Mouse (Mus musculus) layer of hippocampus, adult 9-11 months (tissue): ENCODE results near the gene Slc23a4.
A peak's percentile ranks its signal among the peaks of the same experiment; 100 is the strongest.

Source experiments
- DNase-seq: peaks from one replicate; pipeline ENCODE4 v3.0.0; 2022

Gene Slc23a4

DNA sequence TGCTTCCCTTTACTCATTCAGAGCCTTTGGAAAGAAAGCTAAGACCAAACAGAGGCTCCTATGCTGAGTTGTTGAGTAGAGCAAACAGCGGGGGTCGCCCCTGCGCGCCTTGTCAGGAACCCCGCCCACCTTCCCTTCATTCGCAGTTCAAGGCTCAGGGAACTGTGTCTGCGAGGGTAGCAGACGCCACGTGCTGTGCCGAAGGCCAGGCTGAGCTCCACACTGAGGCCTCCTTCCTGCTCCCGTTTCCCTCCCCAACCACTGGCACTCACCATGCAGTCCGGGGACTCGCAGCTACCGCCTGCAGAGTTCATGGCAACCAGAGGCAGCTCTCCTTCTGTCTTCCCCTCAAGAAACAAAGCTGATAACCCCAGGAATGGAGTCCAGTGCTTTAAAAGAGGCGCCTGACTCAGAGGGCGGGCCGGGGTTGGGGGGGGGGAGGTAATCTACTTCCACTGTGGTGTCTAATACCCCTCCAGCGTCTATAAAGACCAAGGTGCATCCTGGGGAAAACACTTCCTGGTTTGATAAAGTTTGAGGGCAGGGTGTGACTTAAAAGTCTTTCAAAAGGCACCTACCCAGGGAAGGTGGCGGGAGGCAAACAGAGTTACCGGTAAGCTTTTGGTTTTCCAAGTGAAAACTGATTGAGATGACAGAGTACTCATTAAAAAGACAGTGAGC, at the start of gene Slc23a4:
Slc23a4 (minus strand) TSS at position 324 of the 681 bp plus-strand sequence.
- DNase-seq, result no peak

DNA sequence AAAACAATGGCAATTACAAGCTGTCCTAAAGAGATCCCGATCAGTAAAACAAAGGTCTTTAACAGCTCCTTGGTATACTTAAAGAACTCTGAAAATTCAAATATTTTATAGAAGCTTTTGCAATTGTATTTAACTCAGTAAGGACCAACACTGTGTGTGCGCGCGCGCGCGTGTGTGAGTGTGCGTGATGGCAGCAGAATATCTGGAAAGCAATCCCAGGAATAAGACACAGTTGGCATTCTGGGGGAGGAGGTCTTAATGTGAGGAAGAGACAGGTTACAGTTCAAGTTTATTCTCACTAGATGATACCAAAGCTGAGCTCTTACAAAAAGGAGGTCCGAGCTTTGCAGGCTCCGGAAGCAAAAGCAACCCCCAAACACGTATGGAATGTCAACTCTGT, 45.1 kb upstream of the Slc23a4 start:
- no peak for DNase-seq

DNA sequence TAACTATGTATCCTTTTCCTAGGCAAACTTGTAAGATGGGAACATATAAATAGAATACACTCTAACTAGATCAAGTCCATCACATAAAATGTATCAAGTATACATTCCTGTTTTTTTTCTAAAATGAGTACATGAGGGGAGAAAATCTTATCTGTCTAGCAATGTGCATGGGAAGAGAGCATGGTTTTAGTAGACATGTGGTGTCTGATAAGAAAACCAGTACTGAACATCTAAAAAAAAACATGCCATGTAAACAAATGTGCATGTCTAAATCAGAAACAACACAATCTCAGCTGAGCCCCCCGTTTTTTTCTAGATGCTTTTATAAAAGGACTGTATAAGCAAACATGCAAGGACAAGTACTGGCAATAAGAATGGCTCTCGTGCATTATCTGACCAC, 44.5 kb upstream of the Slc23a4 start:
- no peak for DNase-seq

DNA sequence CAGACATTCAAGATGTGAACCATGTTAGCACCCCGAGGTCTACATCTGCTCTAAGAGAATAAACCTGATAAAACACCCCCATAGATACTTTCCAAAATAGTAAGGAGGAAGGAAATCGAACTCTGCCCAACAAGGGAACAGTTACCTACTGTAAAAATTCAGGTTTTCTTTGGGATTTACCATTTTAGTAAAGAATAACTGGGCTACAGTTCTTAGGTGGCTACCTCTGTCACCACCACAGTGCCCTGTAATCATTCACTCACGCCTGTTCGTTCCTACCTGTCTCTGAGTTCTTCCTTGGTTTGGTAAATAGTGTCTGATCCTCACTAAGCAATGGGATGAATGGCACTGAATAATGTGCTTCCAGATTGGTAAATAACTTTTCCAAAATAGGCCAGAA, 42.6 kb upstream of the Slc23a4 start:
- no peak for DNase-seq

DNA sequence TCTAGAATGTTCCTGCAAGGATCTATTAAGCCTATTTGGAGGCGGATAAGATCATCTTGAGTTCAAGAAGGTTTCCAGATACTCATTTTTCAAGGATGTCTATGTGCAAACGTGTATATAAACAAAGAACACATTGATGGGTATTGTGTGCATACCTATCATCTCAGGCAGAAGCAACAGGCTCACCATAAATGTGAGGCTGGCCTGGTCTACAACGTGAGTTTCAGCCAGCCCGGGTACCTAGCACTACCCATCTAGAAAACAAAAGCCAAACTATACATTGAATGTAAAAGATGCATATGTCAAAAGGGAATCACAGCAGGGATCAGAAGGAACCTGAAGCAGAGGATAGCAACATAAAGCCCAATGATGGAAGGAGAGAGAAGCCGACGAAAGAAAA, 42.0 kb upstream of the Slc23a4 start:
- no peak for DNase-seq

DNA sequence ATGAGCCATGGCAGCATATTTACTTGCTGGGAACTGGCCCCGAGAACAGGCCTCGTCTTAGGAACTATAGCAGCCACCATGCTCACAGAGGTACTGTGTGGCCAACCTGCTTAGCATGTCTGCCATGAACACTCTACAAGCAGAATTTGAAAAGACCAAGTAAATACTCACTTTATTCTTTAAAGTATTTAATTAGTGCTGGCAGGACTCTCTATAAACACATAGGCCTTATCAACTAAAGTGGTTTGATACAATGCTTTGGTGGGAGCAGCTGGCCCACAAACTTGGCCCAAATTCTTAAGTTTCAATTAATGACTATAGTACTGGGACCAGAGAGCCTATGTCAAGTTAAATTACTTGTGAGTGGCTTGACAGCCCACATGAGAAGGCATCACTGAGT, 39.8 kb upstream of the Slc23a4 start:
- DNase-seq, result no peak

DNA sequence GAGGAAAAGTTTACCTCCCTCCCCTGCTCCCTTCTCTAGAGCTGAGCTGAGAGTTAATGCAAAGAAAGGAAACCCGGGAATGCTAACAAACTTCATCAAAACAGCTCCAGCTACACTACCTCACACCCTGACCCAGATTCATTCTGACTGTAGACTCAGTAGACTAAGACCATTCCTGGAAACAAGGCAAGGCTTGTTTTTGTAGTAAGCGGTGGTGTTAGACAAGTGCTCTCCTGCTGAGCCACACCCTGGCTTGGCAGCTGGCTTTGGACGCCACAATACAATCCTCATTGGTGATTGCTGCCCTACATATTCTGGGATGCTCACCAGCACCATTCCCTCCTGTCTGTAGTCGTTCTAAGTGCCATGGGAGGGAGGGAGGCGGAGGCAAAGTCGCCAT, 39.1 kb upstream of the Slc23a4 start:
- no peak for DNase-seq

DNA sequence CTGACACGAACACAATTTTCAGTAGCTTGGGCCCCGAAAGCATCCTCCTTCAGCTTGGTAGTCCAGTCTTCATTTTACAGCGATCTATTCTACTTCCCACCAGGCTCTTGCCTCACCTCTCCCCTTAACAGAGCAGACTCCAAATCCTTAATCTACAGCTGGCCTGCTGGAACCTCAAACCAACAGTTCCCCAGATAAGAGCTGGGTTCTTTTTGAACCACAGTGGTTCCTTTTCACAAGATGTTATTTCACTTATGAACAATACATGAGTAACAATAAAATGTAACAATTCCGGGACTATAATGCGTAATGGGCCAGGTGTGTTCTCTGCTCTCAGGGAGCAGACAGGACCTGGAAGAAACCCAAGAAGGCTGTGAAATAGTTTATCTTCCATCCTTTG, 28.4 kb upstream of the Slc23a4 start:
- DNase-seq, result no peak

DNA sequence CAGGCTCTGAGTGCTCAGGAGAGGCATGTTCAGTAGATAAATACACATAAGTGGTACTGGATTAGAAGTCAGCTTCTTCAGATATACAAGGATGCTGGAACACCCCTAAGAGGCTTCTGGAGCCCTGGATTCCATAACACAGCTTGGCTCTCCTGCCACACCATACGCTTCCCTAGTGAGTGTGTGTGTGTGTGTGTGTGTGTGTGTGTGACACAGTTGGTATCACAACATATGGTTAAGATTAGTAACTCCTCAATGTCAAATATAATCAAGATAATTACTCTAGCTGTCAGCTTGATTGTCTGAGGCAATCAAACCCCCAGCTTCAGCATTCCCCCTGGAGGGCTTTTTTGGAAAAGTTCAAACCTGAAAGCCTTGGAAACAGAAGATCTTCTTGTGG, 23.7 kb upstream of the Slc23a4 start:
- DNase-seq, result no peak

DNA sequence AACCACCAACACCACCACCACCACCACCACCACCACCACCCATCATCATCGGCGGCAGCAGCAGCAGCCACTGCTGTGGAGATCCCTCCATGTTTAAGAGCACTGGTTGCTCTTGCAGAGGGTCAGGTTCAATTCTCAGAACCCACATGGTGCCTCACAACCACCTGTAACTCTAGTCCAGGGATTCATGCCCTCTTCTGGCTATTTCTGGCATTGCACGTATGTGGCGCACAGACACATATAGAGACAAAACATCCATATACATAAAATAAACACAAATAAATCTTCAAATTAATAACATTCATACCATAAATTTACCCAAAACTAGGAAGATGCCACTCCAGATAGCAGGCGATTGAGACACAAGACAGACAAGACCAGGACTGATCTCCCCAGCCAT, 22.5 kb upstream of the Slc23a4 start:
- DNase-seq, result no peak

DNA sequence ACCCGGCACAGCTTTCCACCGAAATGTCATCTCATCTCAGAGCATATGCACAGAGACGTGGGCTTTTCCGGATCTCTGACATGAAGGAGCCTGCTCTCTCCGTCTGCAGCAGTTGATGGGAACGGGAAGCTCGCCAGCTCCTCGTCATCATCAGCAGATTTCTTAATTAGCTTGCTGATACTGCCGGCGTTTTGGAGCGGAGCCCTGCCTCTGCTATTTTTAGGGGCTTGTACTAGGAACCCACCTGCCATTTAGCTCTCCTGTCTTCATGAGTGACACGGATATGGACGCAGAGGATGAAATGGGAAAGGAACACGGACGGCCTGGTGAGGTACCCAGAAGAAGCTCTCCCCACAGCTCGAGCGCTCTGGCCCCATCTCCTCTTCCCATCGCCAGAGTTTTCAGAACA, 14.1 kb upstream of the Slc23a4 start:
- peak; percentile 87 for DNase-seq

DNA sequence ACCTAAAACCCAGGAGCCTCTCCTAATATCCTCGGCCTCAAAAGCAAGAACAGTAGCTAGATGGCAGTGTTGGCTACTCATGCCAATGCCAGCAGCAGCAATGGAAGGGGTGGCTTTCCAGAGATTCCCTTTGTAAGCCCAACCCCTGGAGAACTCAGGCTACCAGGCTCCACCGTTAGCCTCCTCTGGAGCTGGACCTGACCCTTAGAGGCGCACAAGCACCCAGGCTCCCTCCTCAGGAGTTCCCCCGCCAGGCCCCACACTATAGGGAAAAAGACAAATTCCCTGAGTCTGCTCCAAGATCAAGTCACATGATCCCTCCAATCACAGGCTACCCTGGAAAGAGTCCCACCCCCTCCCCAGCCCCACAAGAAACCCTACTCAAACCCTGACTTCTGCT, 10.9 kb upstream of the Slc23a4 start:
- DNase-seq, result peak; percentile 44

DNA sequence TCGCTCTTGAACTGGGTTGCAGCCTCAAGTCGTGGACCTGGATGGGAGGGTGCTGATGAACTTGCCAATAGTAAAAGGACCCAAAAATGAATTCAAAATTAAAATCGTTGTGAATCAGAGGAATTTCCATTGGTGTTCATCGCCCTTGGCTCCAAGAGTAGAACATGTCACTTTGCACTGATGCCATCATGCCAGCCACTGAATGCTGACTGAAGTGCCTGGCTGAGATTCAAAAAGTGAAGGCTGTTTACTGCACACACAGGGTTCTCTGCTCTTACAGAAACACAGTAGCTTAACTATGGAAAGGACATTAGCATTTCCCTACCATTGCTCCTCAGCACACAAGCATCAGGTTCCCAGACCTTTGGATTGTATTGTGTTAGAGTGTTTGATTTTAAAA, 8.3 kb upstream of the Slc23a4 start:
- no peak for DNase-seq

DNA sequence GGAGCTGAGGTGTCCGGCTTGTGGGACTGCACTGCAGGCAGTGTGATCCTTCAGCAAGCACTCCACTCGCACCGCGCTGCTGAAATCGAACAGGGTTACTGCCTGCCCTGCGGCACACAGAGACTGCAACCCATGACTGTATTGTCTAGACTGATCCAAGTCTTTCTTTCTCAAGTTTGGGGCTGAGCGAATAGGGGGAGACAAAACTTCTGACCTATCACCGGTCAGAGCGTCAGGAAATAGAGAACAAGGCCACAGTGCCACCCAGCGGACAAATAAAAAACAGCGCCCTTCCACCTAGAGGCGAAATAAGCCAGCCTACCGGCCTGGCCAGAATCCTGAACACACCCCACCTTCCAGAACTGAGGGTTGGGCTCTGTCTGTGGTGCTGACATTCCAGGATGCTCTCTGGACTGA, 7.1 kb upstream of the Slc23a4 start:
- peak; percentile 78 for DNase-seq

DNA sequence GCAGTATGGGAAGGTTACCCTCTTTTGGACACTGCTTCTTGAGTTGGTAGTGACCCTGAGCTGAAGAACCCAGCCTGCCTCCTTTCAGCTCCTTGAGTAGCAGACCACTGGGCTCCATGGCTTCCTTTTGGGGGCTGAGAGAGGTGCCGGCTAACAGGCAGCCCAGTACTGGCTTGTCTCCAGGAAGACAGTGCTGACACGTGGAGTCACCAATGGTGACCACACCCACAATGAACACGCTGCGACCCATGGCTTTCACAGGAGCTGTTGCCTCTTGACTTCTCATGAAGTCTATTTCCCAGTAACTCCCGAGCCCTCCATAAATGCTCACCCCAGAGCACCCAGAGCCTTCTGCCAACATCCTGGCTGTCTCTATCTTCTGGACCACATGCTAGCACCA, 6.5 kb upstream of the Slc23a4 start:
- DNase-seq, result no peak

DNA sequence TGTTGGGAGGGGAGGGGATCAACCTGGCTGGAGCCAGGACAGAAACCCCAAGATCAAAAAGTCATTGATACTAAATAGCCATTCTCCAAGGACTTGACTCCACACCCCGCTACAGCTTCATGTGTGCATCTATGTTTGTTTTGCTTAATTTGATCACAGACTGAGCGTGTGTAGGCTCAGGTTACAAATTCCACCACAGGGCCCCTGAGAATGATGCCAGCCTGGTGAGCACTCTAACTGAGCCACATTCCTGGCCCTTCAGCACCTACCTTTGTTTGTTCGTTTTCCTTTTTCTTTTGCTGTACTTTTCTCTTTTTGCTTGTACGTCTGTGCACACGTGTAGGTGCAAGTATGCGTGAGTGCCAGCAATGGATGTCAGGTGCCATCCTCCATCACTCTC, 1.1 kb upstream of the Slc23a4 start:
- no peak for DNase-seq

DNA sequence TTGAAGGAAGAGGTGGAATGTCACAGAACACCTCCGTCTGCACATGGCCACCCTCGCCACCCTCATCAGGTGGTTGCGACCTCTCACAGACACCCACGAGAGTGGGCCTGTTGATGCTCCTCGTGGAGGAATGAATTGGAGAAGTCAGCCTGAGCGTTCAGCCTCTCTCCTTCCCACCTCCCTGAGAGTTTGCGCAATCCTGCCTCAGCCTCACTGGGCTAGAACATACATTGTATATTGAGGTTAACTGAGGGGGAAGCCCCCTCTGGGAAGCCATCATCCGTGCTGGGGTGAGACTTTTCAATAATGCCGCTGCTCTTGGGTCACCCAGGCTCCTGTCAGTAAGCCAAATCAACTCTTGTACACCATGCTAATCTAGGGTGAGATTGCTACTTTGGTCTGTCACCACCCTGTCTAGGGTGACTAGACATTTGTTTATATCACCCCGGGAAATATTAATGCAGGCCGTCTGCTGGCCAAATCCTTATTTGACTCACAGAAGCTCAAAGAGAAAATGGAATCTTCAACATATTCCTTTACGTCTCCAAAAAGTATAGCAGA, 1.0 kb downstream of the Slc23a4 start:
- no peak for DNase-seq

DNA sequence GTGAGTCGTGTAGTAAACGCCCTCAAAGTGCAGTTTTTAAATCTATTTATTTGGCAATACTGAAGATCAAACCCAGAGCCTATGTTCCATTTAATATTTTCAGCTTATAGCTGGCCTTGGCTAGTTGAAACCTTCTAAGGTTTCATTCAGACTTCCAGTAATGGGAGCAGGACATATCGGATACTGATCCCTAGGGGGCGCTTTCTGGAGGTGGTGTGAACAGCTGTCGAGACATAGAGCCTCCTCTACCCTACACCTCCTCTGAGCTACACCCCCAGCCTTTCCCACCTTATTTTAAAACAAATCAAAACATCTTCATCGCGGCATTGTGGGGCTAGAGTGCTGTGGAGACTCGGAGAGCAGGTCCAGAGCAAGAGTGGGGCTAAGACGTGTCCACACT, 7.5 kb downstream of the Slc23a4 start:
- DNase-seq, result no peak

DNA sequence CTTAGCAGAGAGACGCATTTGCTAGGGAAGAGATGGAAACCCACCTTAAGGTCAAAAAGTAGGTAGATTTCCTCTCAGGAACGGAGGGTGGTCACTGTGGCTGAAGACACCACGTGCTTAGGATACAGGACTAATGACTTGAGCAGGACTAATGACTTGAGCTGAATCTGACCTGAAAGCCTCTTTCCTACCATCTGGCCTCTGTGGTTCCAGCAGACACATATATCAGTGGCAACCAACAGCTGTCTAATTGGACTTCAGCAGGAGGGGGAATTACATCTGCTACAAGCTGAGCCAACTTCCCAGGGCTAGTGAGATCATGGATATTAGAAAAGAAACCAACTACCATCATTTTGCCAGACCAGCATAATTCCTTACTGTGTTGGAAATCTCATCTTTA, 8.9 kb downstream of the Slc23a4 start:
- DNase-seq, result no peak

DNA sequence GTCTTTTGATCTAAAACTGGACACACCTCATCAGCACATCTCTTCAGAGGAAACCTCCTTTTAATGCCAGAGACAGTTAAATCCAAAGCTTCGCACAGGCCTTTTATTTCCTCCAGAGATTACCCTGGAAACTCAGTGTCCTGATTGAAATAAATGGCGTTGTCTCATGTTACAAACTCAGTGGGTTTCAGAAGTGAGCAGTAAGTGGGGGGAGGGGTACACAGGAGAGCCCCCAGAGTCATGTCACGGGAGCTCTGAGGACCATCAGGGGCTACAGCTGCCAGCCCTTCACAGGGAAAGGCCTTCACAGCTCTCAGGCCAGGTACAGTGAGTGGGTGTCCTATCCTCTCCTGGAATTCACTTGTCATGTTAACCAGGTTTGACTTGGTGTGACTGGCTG, 17.0 kb downstream of the Slc23a4 start:
- no peak for DNase-seq

DNA sequence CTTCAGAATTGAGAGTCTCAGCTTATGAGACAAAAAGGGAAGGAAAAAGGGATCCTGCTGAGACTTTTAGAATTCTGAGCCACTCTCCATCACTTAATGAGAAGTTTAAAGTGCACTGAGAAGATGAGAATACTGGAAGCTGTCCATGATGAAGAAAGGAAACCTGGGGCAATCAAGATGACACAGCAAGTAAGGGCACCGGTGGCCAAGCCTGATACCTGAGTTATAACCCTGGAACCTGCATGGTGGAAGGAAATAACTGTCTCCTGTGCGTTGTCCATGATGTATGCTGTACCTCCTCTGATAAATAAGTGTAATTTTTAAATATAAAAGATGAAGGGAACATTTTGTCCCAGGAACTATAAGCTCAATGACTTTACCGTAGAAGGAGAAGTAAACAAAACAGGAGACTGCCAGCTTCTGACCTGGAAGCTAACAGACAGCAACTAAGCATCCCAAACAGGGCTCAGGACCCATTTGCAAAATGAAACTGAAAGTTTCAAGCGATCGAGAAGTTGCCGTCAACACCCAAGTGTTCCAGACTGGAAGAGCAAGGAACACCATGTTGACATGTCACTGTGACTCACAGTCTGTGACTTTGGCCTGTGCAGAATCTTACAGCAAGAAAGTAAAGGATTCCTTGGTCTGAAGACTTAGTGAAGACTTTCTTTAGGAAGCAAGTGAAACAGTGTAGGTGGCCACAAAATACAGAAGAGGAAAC, 22.2 kb downstream of the Slc23a4 start:
- DNase-seq, result no peak

DNA sequence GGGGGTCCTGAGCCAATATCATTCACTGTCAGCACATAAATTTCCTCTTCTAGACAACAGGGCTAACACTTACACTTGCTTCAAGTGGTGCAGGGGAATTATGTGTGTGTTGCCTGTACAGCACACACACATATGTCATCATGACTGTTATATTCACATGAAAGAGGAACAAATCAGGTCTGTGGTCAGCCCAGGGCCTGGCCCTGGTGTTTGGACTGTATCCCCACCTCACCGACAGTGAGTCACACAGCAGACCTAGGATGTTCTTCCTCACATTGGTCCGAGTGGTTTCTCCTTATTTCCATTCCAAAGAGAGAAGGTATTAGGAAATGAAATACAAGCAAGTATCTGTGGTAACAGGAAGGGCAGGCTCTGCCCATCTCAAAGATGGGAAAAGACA, 23.7 kb downstream of the Slc23a4 start:
- no peak for DNase-seq

DNA sequence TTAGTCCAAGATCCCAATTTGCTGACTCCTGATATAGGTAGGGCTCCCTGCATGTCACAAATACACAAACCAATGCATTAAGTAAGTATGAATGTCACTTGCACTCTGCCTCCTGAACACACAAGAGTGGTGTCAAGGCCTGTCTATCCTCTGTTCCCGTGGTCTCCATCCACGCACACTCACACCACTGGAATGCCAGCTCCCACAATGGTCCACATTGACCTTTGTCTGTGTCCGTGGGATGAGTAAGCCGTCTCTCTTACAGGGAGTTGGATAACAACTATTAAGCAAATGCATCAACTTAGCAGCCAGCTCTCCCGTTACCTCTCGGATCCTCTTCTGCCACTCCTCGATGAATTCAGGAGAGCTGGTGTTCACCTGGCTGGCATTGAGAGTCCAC, 29.1 kb downstream of the Slc23a4 start:
- no peak for DNase-seq

DNA sequence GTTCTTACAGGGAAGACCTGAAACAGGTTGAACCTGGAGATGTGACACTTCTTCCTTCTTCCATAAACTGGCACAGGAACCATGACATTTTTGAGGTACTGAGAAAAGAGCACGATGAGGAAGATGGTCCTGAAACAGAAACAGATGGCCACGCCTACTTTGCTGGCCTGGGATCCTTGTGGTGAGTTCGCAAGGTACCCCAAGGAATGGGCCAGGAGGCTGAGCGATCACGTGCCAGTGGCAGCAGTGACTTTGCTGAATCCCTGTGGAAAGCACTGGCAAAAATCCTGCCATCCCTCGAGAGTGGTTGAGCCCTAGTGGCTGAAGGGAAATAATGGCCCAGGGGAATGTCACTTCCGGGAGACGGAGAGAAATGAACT, 32.4 kb downstream of the Slc23a4 start:
- DNase-seq, result no peak
